ENCODE assay signal across 8 mouse cellular contexts in the genomic region with DNA sequence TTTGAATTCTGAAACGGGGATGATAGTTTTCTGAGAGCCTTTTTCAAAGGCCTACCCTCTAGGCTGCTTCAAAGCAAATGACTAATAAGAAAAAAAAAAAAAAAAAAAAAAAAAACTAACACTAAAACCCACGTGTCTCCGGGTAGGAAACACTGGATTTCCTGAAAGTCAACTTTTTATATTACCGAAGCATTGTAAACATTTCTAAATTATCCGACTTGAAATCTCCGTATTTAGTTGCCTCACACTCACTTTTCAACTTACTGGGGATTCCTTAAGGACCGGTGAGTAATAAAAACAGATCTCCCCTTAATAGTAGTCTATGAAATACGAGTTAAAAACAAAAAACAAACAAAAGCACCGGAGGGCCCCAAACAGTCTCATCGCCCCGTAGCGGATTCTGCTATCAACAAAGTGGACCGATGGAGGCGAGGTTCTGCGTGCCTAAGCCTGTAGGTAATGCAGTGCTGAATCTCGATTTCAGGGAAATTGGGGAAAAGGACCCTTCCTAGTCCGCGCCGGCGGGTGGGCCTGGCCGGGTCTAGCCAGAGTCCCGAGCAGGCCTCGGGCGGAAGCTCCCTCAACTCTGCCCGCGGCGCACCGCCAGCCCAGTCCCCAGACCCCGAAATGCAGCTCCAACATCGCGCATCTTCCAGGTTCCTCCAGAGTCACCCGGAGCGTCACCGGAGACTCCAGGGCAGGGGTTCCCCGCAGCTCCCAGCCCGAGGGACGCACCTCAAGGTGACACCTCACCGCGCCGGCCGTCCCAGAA. TPM values are rescaled to one million over a fixed set of nuclear protein-coding genes. Genes with fewer than 3 reads are reported as not detected.
A peak's percentile ranks its signal among the peaks of the same experiment; 100 is the strongest.
DNase-seq lines count a peak whose midpoint lies in the region; ATAC-seq and TF ChIP-seq lines count a peak whose summit lies in the region.

No protein-coding gene starts in this region.

- no peaks in the 10 kb centered on the region for H3K27me3 ChIP-seq in kidney, embryonic 16.5 days (ENCODE audit: insufficient read depth, low read length)
- H3K27me3 ChIP-seq in MEL (ENCODE audit: control insufficient read depth in 1 of 2, insufficient read depth in 2 of 2, low read length in 2 of 2): no peaks in the 10 kb centered on the region
- H3K27me3 ChIP-seq in embryonic facial prominence, embryonic 14.5 days (replicated peaks; ENCODE audit: control insufficient read depth, insufficient read depth, low read length): no peaks in the 10 kb centered on the region
- H3K27me3 ChIP-seq in hindbrain, embryonic 12.5 days: no peaks in the 10 kb centered on the region
- H3K27me3 ChIP-seq in liver, embryonic 16.5 days (ENCODE audit: control insufficient read depth, insufficient read depth, low read depth, low read length): no peaks in the 10 kb centered on the region
- no peaks in the 10 kb centered on the region for H3K27me3 ChIP-seq in neural tube, embryonic 15.5 days (replicated peaks)

- peak overlapping the region; percentile 98 for H3K4me3 ChIP-seq in kidney, embryonic 16.5 days (ENCODE audit: low read length)
- H3K4me3 ChIP-seq in MEL (ENCODE audit: control insufficient read depth in 1 of 2, insufficient read depth in 1 of 2, low read depth in 2 of 2, low read length in 2 of 2): peak overlapping the region; percentile 74 to 87
- peak overlapping the region; percentile 91 for H3K4me3 ChIP-seq in embryonic facial prominence, embryonic 14.5 days (ENCODE audit: low read depth, low read length)
- H3K4me3 ChIP-seq in hindbrain, embryonic 12.5 days: peak overlapping the region; percentile 89
- peak overlapping the region; percentile 81 for H3K4me3 ChIP-seq in liver, embryonic 16.5 days (ENCODE audit: low read depth, low read length)
- peak overlapping the region; percentile 72 for H3K4me3 ChIP-seq in neural tube, embryonic 15.5 days (replicated peaks)

- no peak for TF ChIP-seq RAD21 in MEL (IDR thresholded peaks at IDR 0.05; ENCODE audit: low read depth, low read length)

- H3K9me3 ChIP-seq in kidney, embryonic 16.5 days (ENCODE audit: low read length): no peaks in the 10 kb centered on the region
- H3K9me3 ChIP-seq in MEL (replicated peaks; ENCODE audit: insufficient read depth, low read length): no peaks in the 10 kb centered on the region
- no peaks in the 10 kb centered on the region for H3K9me3 ChIP-seq in embryonic facial prominence, embryonic 14.5 days (ENCODE audit: control insufficient read depth, low read length)
- no peaks in the 10 kb centered on the region for H3K9me3 ChIP-seq in hindbrain, embryonic 12.5 days (replicated peaks)
- H3K9me3 ChIP-seq in liver, embryonic 16.5 days (replicated peaks; ENCODE audit: control insufficient read depth, low read length): no peaks in the 10 kb centered on the region
- H3K9me3 ChIP-seq in neural tube, embryonic 15.5 days (replicated peaks): no peaks in the 10 kb centered on the region

- no peak for DNase-seq in kidney, adult 18-20 months
- peak; percentile 79 for DNase-seq in MEL (ENCODE audit: low read depth, low spot score)
- peak; percentile 58 for DNase-seq in embryonic facial prominence, embryonic 14.5 days (ENCODE audit: low spot score)
- no peak for DNase-seq in cerebellum, adult 18-20 months

- H3K79me2 ChIP-seq in MEL (ENCODE audit: control insufficient read depth, insufficient read depth, low read length, poor library complexity): peaks cover 47% of the 10 kb centered on the region

- TF ChIP-seq CTCF in MEL (IDR thresholded peaks at IDR 0.05 in 2 of 3, conservative IDR thresholded peaks at IDR 0.05 in 1 of 3; ENCODE audit: control insufficient read depth in 1 of 3, insufficient read depth in 1 of 3, low read depth in 2 of 3, low read length in 3 of 3, poor library complexity in 1 of 3, severe bottlenecking in 1 of 3): no peak

- no peak for TF ChIP-seq EP300 in MEL (IDR thresholded peaks at IDR 0.05; ENCODE audit: low read depth in 1 of 2, low read length in 2 of 2)

- H3K9ac ChIP-seq in kidney, embryonic 16.5 days (replicated peaks; ENCODE audit: low read length): peak overlapping the region; percentile 96
- peak overlapping the region; percentile 98 for H3K9ac ChIP-seq in MEL (ENCODE audit: control insufficient read depth, low read depth, low read length, poor library complexity, severe bottlenecking)
- H3K9ac ChIP-seq in embryonic facial prominence, embryonic 14.5 days (ENCODE audit: low read depth, low read length): peak overlapping the region; percentile 90
- peak overlapping the region; percentile 87 for H3K9ac ChIP-seq in hindbrain, embryonic 12.5 days
- peak overlapping the region; percentile 85 for H3K9ac ChIP-seq in liver, embryonic 16.5 days (ENCODE audit: low read depth, low read length)
- H3K9ac ChIP-seq in neural tube, embryonic 15.5 days (replicated peaks): peak overlapping the region; percentile 71

- H3K4me2 ChIP-seq in kidney, embryonic 16.5 days (replicated peaks; ENCODE audit: low read depth, low read length): peak overlapping the region; percentile 88
- peak overlapping the region; percentile 68 for H3K4me2 ChIP-seq in embryonic facial prominence, embryonic 14.5 days (ENCODE audit: low read depth, low read length)
- H3K4me2 ChIP-seq in hindbrain, embryonic 12.5 days (replicated peaks): peak overlapping the region; percentile 67
- peak overlapping the region; percentile 85 for H3K4me2 ChIP-seq in liver, embryonic 16.5 days (ENCODE audit: low read depth, low read length)
- H3K4me2 ChIP-seq in neural tube, embryonic 15.5 days: peak overlapping the region; percentile 65

- ATAC-seq in kidney, embryonic 16.5 days (ENCODE audit: low FRiP score, low TSS enrichment): no peak; the same call in 1 of the 2 replicates
- peak; percentile 41 for ATAC-seq in embryonic facial prominence, embryonic 14.5 days (ENCODE audit: low read depth)
- ATAC-seq in hindbrain, embryonic 12.5 days (ENCODE audit: low FRiP score): peak; percentile 59
- peak; percentile 2 for ATAC-seq in liver, embryonic 16.5 days (ENCODE audit: low read depth)
- ATAC-seq in neural tube, embryonic 15.5 days (ENCODE audit: low FRiP score): peak; percentile 62

- TF ChIP-seq POLR2A in MEL (IDR thresholded peaks at IDR 0.05; ENCODE audit: control insufficient read depth in 1 of 2, insufficient read depth in 1 of 2, low read depth in 1 of 2, low read length in 2 of 2, poor library complexity in 1 of 2): no peak

- H3K36me3 ChIP-seq in kidney, embryonic 16.5 days (ENCODE audit: insufficient read depth, low read length): no peaks in the 10 kb centered on the region
- H3K36me3 ChIP-seq in MEL (ENCODE audit: control insufficient read depth in 1 of 2, insufficient read depth in 2 of 2, low read length in 2 of 2): peaks cover 7 to 31% of the 10 kb centered on the region in 2 experiments; a peak in 3 of 4 replicates
- H3K36me3 ChIP-seq in embryonic facial prominence, embryonic 14.5 days (ENCODE audit: control insufficient read depth, insufficient read depth, low read length): no peaks in the 10 kb centered on the region
- H3K36me3 ChIP-seq in hindbrain, embryonic 12.5 days: no peaks in the 10 kb centered on the region
- H3K36me3 ChIP-seq in liver, embryonic 16.5 days (ENCODE audit: control insufficient read depth, insufficient read depth): no peaks in the 10 kb centered on the region
- no peaks in the 10 kb centered on the region for H3K36me3 ChIP-seq in neural tube, embryonic 15.5 days

- peak overlapping the region; percentile 98 for H3K27ac ChIP-seq in kidney, embryonic 16.5 days (ENCODE audit: low read length)
- H3K27ac ChIP-seq in MEL (ENCODE audit: control insufficient read depth, low read depth, low read length): peak overlapping the region; percentile 84
- H3K27ac ChIP-seq in embryonic facial prominence, embryonic 14.5 days (replicated peaks; ENCODE audit: low read depth, low read length): peak overlapping the region; percentile 93
- peak overlapping the region; percentile 95 for H3K27ac ChIP-seq in hindbrain, embryonic 12.5 days
- H3K27ac ChIP-seq in liver, embryonic 16.5 days (ENCODE audit: low read length): peak overlapping the region; percentile 95
- peak overlapping the region; percentile 88 for H3K27ac ChIP-seq in neural tube, embryonic 15.5 days (replicated peaks)

- H3K4me1 ChIP-seq in kidney, embryonic 16.5 days (ENCODE audit: insufficient read depth, low read length): peaks cover 11% of the 10 kb centered on the region
- peaks cover 8% of the 10 kb centered on the region in 2 experiments for H3K4me1 ChIP-seq in MEL (ENCODE audit: control insufficient read depth in 1 of 2, insufficient read depth in 2 of 2, low read length in 2 of 2)
- peaks cover 7% of the 10 kb centered on the region for H3K4me1 ChIP-seq in embryonic facial prominence, embryonic 14.5 days (ENCODE audit: control insufficient read depth, insufficient read depth, low read length)
- peaks cover 14% of the 10 kb centered on the region for H3K4me1 ChIP-seq in hindbrain, embryonic 12.5 days
- peaks cover 22% of the 10 kb centered on the region for H3K4me1 ChIP-seq in liver, embryonic 16.5 days (ENCODE audit: control insufficient read depth, low read depth, low read length)
- H3K4me1 ChIP-seq in neural tube, embryonic 15.5 days: peaks cover 20% of the 10 kb centered on the region

- WGBS in kidney, embryonic 16.5 days: under 1% methylated on average over 41 of the region's 41 CpGs
- under 1% methylated on average over 41 of the region's 41 CpGs for WGBS in embryonic facial prominence, embryonic 14.5 days
- under 1% methylated on average over 41 of the region's 41 CpGs for WGBS in hindbrain, embryonic 12.5 days
- WGBS in liver, embryonic 16.5 days (ENCODE audit: insufficient replicate concordance): under 1% methylated on average over 41 of the region's 41 CpGs
- WGBS in neural tube, embryonic 15.5 days: under 1% methylated on average over 41 of the region's 41 CpGs

TF ChIP-seq in MEL, 35 proteins besides CTCF, POLR2A, EP300 and RAD21 (continues in another document):
- TF ChIP-seq SIN3A (IDR thresholded peaks at IDR 0.05; ENCODE audit: low read length): peak; percentile 92
- peak; percentile 70 for TF ChIP-seq MAX (IDR thresholded peaks at IDR 0.05; ENCODE audit: low read length)
- no peak for TF ChIP-seq MAFK (IDR thresholded peaks at IDR 0.05; ENCODE audit: borderline replicate concordance, low read depth, low read length)
- TF ChIP-seq USF1 (IDR thresholded peaks at IDR 0.05; ENCODE audit: low read depth, low read length): peak; percentile 50; the same call in 1 of the 2 replicates
- TF ChIP-seq UBTF (IDR thresholded peaks at IDR 0.05; ENCODE audit: borderline replicate concordance, insufficient read depth, low read depth, low read length): peak; percentile 77; the same call in 1 of the 2 replicates

RNA-seq across cellular contexts. Expression of gene Adss, which starts 0.7 kb away (rescaled TPM):
- polyA plus RNA-seq in kidney, embryonic 16.5 days (2015; fragmentation: Nextera tagmentation; extraction: Ambion mirVana): 50.6 and 53.0 TPM in 2 replicates
- total RNA-seq in MEL (2012; rRNA removed): 55.7 and 59.0 TPM in 2 replicates
- 10 to 100 TPM in 1 of 2 experiments, not detected in 1; 62.6 TPM for polyA plus RNA-seq in MEL (2012; ENCODE audit: insufficient read depth in 1 of 2, insufficient read length in 2 of 2, low read depth in 1 of 2, low replicate concordance in 2 of 2, missing spikeins in 1 of 2)
- polyA plus RNA-seq in embryonic facial prominence, embryonic 14.5 days (2014; fragmentation: Nextera tagmentation; extraction: Ambion mirVana): 48.4 and 54.6 TPM in 2 replicates
- 51.5 and 57.6 TPM in 2 replicates for polyA plus RNA-seq in hindbrain, embryonic 12.5 days (2016; fragmentation: Nextera tagmentation; extraction: Ambion mirVana)
- polyA plus RNA-seq in liver, embryonic 16.5 days (2015; fragmentation: Nextera tagmentation; extraction: Ambion mirVana): 11.0 and 13.1 TPM in 2 replicates
- polyA plus RNA-seq in neural tube, embryonic 15.5 days (2015; fragmentation: Nextera tagmentation; extraction: Ambion mirVana): 50.6 and 55.1 TPM in 2 replicates

Comparison
In these comparisons a context has a peak if more than half of its experiments do, and no peak if none do; other contexts are left out.
1. DNase-seq: peak in MEL (single experiment) and embryonic facial prominence, embryonic 14.5 days (single experiment); none in kidney, adult 18-20 months (single experiment) and cerebellum, adult 18-20 months (0 of 2).
2. Peak in every context shown above with its lines, with median percentiles within 50 percentile points of each other: H3K27ac ChIP-seq, H3K4me2 ChIP-seq, H3K4me3 ChIP-seq and H3K9ac ChIP-seq.